Mouse (Mus musculus): ENCODE data around the gene Camkmt.

- TF ChIP-seq POLR2A (IDR thresholded peaks at IDR 0.05; ENCODE audit: control insufficient read depth, low read depth, low read length) (no peak), CTCF (IDR thresholded peaks at IDR 0.05; ENCODE audit: control insufficient read depth, insufficient read depth, insufficient replicate concordance, low read depth, low read length) (no peak)
Observed at GRCm38 (mm10) chr17:85318401-85318800, 228.0 kb downstream of the Camkmt start.
